Comparison of ENCODE assay signal across 22 mouse cellular contexts in the genomic region with DNA sequence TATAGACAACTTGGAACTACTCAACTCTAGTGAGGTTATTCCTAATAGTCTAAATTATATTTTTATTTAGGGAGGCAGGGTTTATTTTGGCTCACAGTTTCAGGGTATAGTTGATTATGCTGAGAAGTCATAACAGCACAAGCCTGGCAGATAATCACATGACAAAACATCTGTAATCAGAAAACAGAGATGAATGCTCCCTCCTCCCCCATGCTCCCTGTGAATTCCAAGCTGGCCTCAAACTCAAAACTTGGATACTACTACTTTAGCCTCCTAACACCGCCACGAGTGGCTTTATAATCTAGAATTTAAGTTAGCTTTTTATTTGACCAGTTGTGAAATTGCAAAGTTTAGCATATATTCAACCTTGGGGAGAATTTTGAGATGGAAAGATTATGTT. TPM values are rescaled to one million over a fixed set of nuclear protein-coding genes. Genes with fewer than 3 reads are reported as not detected.
DNase-seq lines count a peak whose midpoint lies in the region; ATAC-seq and TF ChIP-seq lines count a peak whose summit lies in the region.
"Had no signal": no experiment of that assay in that cellular context is flagged by ENCODE, and none has a peak within 500 bp of the region (broad histone marks: within the 10 kb centered on the region; RNA-seq: fewer than 3 reads in every experiment).

No protein-coding gene starts in this region.

- H3K27me3 ChIP-seq in E14TG2a.4 (ENCODE audit: insufficient read depth, low read length), result no peaks in the 10 kb centered on the region
- H3K27me3 ChIP-seq in MEL (ENCODE audit: control insufficient read depth in 1 of 2, insufficient read depth in 2 of 2, low read length in 2 of 2), result no peaks in the 10 kb centered on the region
- no peaks in the 10 kb centered on the region for H3K27me3 ChIP-seq in neural tube, embryonic 15.5 days (replicated peaks)
- H3K27me3 ChIP-seq: CH12.LX, Patski had no signal

- H3K79me2 ChIP-seq in MEL (ENCODE audit: control insufficient read depth, insufficient read depth, low read length, poor library complexity), result peaks cover 16% of the 10 kb centered on the region

- H3K4me3 ChIP-seq in E14TG2a.4 (replicated peaks; ENCODE audit: low read length) (peak overlapping the region; percentile 94), MEL (ENCODE audit: control insufficient read depth in 1 of 2, insufficient read depth in 1 of 2, low read depth in 2 of 2, low read length in 2 of 2) (no peak overlapping the region)
- H3K4me3 ChIP-seq in neural tube, embryonic 15.5 days (replicated peaks), result no peak overlapping the region

- TF ChIP-seq CTCF in E14TG2a.4 (conservative IDR thresholded peaks at IDR 0.05; ENCODE audit: low read length) (no peak), MEL (IDR thresholded peaks at IDR 0.05 in 2 of 3, conservative IDR thresholded peaks at IDR 0.05 in 1 of 3; ENCODE audit: control insufficient read depth in 1 of 3, insufficient read depth in 1 of 3, low read depth in 2 of 3, low read length in 3 of 3, poor library complexity in 1 of 3, severe bottlenecking in 1 of 3) (no peak)

- peaks cover 74% of the 10 kb centered on the region for H3K36me3 ChIP-seq in E14TG2a.4 (ENCODE audit: insufficient read depth, low read length)
- peaks cover 0 to 18% of the 10 kb centered on the region in 2 experiments; a peak in 2 of 4 replicates for H3K36me3 ChIP-seq in MEL (ENCODE audit: control insufficient read depth in 1 of 2, insufficient read depth in 2 of 2, low read length in 2 of 2)
- H3K36me3 ChIP-seq in neural tube, embryonic 15.5 days, result peaks cover 15% of the 10 kb centered on the region

- peak; percentile 51 for DNase-seq in heart, adult 11 months
- no peak for DNase-seq in heart, adult 9 months (ENCODE audit: low spot score in 2 of 2)
- no peak for DNase-seq in MEL (ENCODE audit: low read depth, low spot score)
- no peak for DNase-seq in adrenal gland, postnatal 36 days
- DNase-seq: adrenal gland, adult 2 months; adrenal gland, adult 8-10 months; adrenal gland, postnatal 10 days; adrenal gland, postnatal 14 days; adrenal gland, postnatal 25 days; B cell, adult 2 months; cerebellum, adult 11 months; cerebellum, adult 11-12 months; cerebellum, adult 18-20 months; cerebellum, adult 2 months; cerebellum, adult 8-10 months; cerebellum, adult 9-10 months had no signal

- ATAC-seq in neural tube, embryonic 15.5 days (ENCODE audit: low FRiP score), result no peak
- ATAC-seq: activated CD4-positive, CD25-positive, alpha-beta regulatory T cell, adult 4 months; CD4-positive, CD25-positive, alpha-beta regulatory T cell, adult 4 months; Patski had no signal

- no peak for TF ChIP-seq RAD21 in MEL (IDR thresholded peaks at IDR 0.05; ENCODE audit: low read depth, low read length)

- no peak overlapping the region for H3K9ac ChIP-seq in MEL (ENCODE audit: control insufficient read depth, low read depth, low read length, poor library complexity, severe bottlenecking)
- H3K9ac ChIP-seq in neural tube, embryonic 15.5 days (replicated peaks), result no peak overlapping the region

- no peak for TF ChIP-seq POLR2A in MEL (IDR thresholded peaks at IDR 0.05; ENCODE audit: control insufficient read depth in 1 of 2, insufficient read depth in 1 of 2, low read depth in 1 of 2, low read length in 2 of 2, poor library complexity in 1 of 2)

- no peak for TF ChIP-seq EP300 in MEL (IDR thresholded peaks at IDR 0.05; ENCODE audit: low read depth in 1 of 2, low read length in 2 of 2)

- H3K4me1 ChIP-seq in E14TG2a.4 (replicated peaks; ENCODE audit: low read depth, low read length) (peaks cover 64% of the 10 kb centered on the region), MEL (ENCODE audit: control insufficient read depth in 1 of 2, insufficient read depth in 2 of 2, low read length in 2 of 2) (no peaks in the 10 kb centered on the region)
- peaks cover 8% of the 10 kb centered on the region for H3K4me1 ChIP-seq in neural tube, embryonic 15.5 days

- H3K4me2 ChIP-seq in neural tube, embryonic 15.5 days, result no peak overlapping the region

- H3K27ac ChIP-seq in MEL (ENCODE audit: control insufficient read depth, low read depth, low read length), result no peak overlapping the region
- no peak overlapping the region for H3K27ac ChIP-seq in neural tube, embryonic 15.5 days (replicated peaks)

- 98% methylated on average over 2 of the region's 2 CpGs for WGBS in neural tube, embryonic 15.5 days

- no peaks in the 10 kb centered on the region for H3K9me3 ChIP-seq in E14TG2a.4 (ENCODE audit: low read length)
- H3K9me3 ChIP-seq in MEL (replicated peaks; ENCODE audit: insufficient read depth, low read length), result no peaks in the 10 kb centered on the region
- H3K9me3 ChIP-seq in neural tube, embryonic 15.5 days (replicated peaks), result 0 out of 2 replicates have a peak, but pooled peaks cover 5% of the 10 kb centered on the region

TF ChIP-seq in MEL, 35 proteins besides CTCF, POLR2A, EP300 and RAD21:
- TF ChIP-seq MAFK (IDR thresholded peaks at IDR 0.05; ENCODE audit: borderline replicate concordance, low read depth, low read length) (no peak), MAX (IDR thresholded peaks at IDR 0.05; ENCODE audit: low read length) (no peak), POLR2AphosphoS2 (IDR thresholded peaks at IDR 0.05; ENCODE audit: low read length) (0 out of 2 replicates have a peak, but pooled peaks have one; percentile 52), ELF1 (IDR thresholded peaks at IDR 0.05; ENCODE audit: low read depth, low read length) (no peak), E2F4 (IDR thresholded peaks at IDR 0.05; ENCODE audit: borderline replicate concordance, low read depth, low read length) (no peak), SMC3 (IDR thresholded peaks at IDR 0.05; ENCODE audit: low read depth, low read length) (no peak), UBTF (IDR thresholded peaks at IDR 0.05; ENCODE audit: borderline replicate concordance, insufficient read depth, low read depth, low read length) (no peak)

RNA-seq across cellular contexts. Expression of a gene that starts 3.4 kb away (rescaled TPM):
- total RNA-seq in MEL (2012; rRNA removed), result 7.9 and 8.7 TPM in 2 replicates
- polyA plus RNA-seq in MEL (2012; ENCODE audit: insufficient read depth in 1 of 2, insufficient read length in 2 of 2, low read depth in 1 of 2, low replicate concordance in 2 of 2, missing spikeins in 1 of 2), result 10 to 100 TPM in 1 of 2 experiments, 1 to 10 TPM in 1; 3.2 to 25.4 TPM
- polyA plus RNA-seq in neural tube, embryonic 15.5 days (2015; fragmentation: Nextera tagmentation; extraction: Ambion mirVana), result 13.6 and 15.9 TPM in 2 replicates
- total RNA-seq in adrenal gland, postnatal 36 days (2021), result 10 to 100 TPM; 23.1 to 25.0 TPM
